Mouse (Mus musculus): ENCODE data around the gene Pdcd2l.
A peak's percentile ranks its signal among the peaks of the same experiment; 100 is the strongest.

Pdcd2l gene

GRCm38 (mm10) chr7:34141123-34141522, 55.3 kb downstream of the Pdcd2l start:
- peak; percentile 68 for DNase-seq (ENCODE audit: low read depth, low spot score)

GRCm38 (mm10) chr7:34139493-34139892, 57.0 kb downstream of the Pdcd2l start:
- DNase-seq (ENCODE audit: low read depth, low spot score): no peak

Data from brain, adult 2 months (tissue).